Mouse (Mus musculus) C2C12 (cell line): Measurements from ENCODE around the gene Gm10491.
"Not testable (repeated sequence)": the region's sequence is repeated elsewhere in the genome, so short reads cannot be mapped to it uniquely, and the experiment has no call there.

ENCODE experiments used
- CTCF ChIP-seq: IDR thresholded peaks from one replicate; pipeline ENCODE4 v1.5.1; 2011; ENCODE audit not compliant: control insufficient read depth, insufficient read depth, insufficient read length
- MYOG ChIP-seq: IDR thresholded peaks from one replicate; pipeline ENCODE4 v1.6.1; 2011; ENCODE audit not compliant: control insufficient read depth, insufficient read length; ENCODE audit errors: extremely low read depth
- USF1 ChIP-seq: IDR thresholded peaks from one replicate; pipeline ENCODE4 v1.6.1; 2011; ENCODE audit warnings: low read depth, mild to moderate bottlenecking, control low read depth, moderate library complexity

- not testable (repeated sequence) for TF ChIP-seq CTCF, USF1, MYOG
These were observed 10.3 kb upstream of the Gm10491 start for GRCm38 (mm10) chrX:7917960-7918359.
